Mouse (Mus musculus) neural tube, embryonic 11.5 days (tissue): ENCODE data around the gene Ttc28. TPM values are rescaled to one million over a fixed set of nuclear protein-coding genes. Genes with fewer than 3 reads are reported as not detected.

Experiments
- ATAC-seq: fragments of 200-750 bp; cut with Nextera tagmentation; 2 replicates; pipeline ENCODE4 v1.8.0; 2017; ENCODE audit warnings: moderate number of reproducible peaks, mild to moderate bottlenecking, moderate TSS enrichment, moderate library complexity; ENCODE audit not compliant: insufficient read depth, low FRiP score, low TSS enrichment
- DNase-seq: peaks from one replicate; pipeline ENCODE4 v3.0.0-alpha.2; 2015; ENCODE audit warnings: low spot score
- H3K27ac ChIP-seq: fragments of 300-500 bp; sonication (generic); 2 replicates; pipeline ENCODE4 v1.5.1; 2014; ENCODE audit warnings: low read depth, mild to moderate bottlenecking, low read length
- H3K27me3 ChIP-seq: fragments of 300-500 bp; sonication (generic); 2 replicates; pipeline ENCODE4 v1.6.1; 2014; ENCODE audit warnings: mild to moderate bottlenecking, low read length, mixed read lengths; ENCODE audit not compliant: control insufficient read depth, insufficient read depth
- H3K36me3 ChIP-seq: fragments of 300-500 bp; sonication (generic); 2 replicates; pipeline ENCODE4 v1.6.1; 2014; ENCODE audit warnings: mild to moderate bottlenecking, low read length, moderate library complexity, mixed read lengths; ENCODE audit not compliant: control insufficient read depth, insufficient read depth
- H3K4me1 ChIP-seq: fragments of 300-500 bp; sonication (generic); 2 replicates; pipeline ENCODE4 v1.6.1; 2014; ENCODE audit warnings: low read length, mixed read lengths; ENCODE audit not compliant: control insufficient read depth, insufficient read depth
- H3K4me2 ChIP-seq: fragments of 300-500 bp; sonication (generic); 2 replicates; pipeline ENCODE4 v1.6.1; 2014; ENCODE audit warnings: low read depth, mild to moderate bottlenecking, moderate library complexity
- H3K4me3 ChIP-seq: fragments of 300-500 bp; sonication (generic); 2 replicates; pipeline ENCODE4 v1.5.1; 2014; ENCODE audit warnings: low read depth, low read length
- H3K9ac ChIP-seq: fragments of 300-500 bp; sonication (generic); 2 replicates; pipeline ENCODE4 v1.6.1; 2014; ENCODE audit warnings: mild to moderate bottlenecking, low read length
- H3K9me3 ChIP-seq: fragments of 300-500 bp; sonication (generic); 2 replicates; pipeline ENCODE4 v1.6.1; 2016; ENCODE audit warnings: low read length; ENCODE audit not compliant: control insufficient read depth
- WGBS: fragments of 180-500 bp; shearing (Covaris S2); extraction: QIAGEN DNeasy Blood & Tissue Kit; methylation state at CpG from one replicate; pipeline ENCODE4 v1.1.7; 2014; 5-methylcytosine and 5-hydroxymethylcytosine counted together
- polyA plus RNA-seq: library from polyadenylated mRNA; unstranded; fragments of >200 nt; fragmentation: Nextera tagmentation; extraction: Ambion mirVana; gene quantifications from 2 replicates; pipeline ENCODE4 v1.2.1, GENCODE M21; 2014

Gene Ttc28
- polyA plus RNA-seq, 1 experiment from 2014 or later, result 16.1 TPM

DNA sequence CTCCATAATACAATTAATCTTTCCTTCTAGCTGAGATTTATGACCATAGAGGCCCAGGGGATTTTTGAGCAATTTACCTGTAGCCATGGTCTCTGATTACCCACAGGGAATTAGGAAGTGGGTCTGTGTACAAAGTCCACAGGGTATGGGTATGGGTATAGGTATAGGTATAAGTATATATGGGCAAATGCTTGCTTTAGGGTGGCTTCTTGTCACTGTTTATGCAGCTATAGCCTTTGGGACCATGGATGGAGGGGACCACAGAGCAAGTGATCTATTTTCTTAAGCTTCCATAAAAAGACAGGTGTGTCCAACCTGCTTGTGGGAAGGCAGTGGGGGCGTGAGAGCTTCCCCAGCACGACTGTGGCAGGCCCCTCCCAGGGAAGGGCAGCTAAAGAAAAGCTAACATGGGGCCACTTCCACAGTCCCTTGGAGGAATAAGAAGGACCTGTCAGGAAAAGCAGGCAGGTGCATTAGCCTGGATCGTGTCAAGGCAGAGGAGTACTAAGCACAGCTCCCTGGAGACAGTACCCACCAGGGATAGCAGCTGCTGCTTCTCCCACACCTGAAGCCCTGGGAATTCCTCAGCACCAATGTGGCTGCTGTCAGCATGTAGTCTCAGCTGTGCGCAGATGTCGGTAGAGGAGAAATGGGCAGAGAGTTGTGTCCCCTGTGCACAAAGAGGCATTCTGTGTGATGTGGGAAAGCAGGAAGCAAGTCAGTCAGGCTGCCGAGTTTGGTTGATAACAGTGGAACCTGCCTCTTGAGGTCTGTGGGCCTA, 338.7 kb downstream of the Ttc28 start:
- Histone ChIP-seq H3K4me3 (no peak overlapping the region), H3K27ac (no peak overlapping the region; the same call in 1 of the 2 replicates), H3K27me3 (0 out of 2 replicates have a peak, but pooled peaks cover 2% of the 10 kb centered on the region), H3K4me1 (peaks cover 48% of the 10 kb centered on the region), H3K9ac (no peak overlapping the region), H3K36me3 (peaks cover 3% of the 10 kb centered on the region), H3K9me3 (no peaks in the 10 kb centered on the region), H3K4me2 (no peak overlapping the region)
- DNase-seq (peak; percentile 40), ATAC-seq (no peak)
- 70% methylated on average over 6 of the region's 6 CpGs for WGBS

DNA sequence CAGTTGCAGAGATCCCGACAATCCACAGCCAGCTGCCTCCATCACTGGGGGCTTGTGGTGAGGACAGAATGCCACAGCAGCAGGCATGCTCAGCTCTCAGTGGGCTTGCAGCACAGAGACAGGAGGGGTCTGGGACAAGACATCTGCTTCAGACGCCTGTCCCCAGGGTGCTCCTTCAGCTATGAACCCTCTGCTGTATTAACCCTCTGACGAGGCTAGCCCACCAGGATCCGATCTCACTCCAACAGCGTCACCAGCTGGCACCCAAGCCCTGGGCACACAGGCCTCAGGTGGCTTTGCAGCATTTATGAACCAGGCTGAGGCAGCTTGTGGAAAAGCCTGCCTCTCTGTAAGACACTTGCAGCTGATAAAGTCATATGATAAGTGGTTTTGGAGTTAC, 339.4 kb downstream of the Ttc28 start:
- no peak for ATAC-seq
- 73% methylated on average over 5 of the region's 5 CpGs for WGBS
- peaks cover 8% of the 10 kb centered on the region for H3K36me3 ChIP-seq
- 0 out of 2 replicates have a peak, but pooled peaks cover 2% of the 10 kb centered on the region for H3K27me3 ChIP-seq
- H3K4me2 ChIP-seq, result no peak overlapping the region
- DNase-seq, result no peak
- H3K4me1 ChIP-seq, result peaks cover 48% of the 10 kb centered on the region
- no peak overlapping the region for H3K9ac ChIP-seq
- no peak overlapping the region for H3K27ac ChIP-seq
- no peak overlapping the region for H3K4me3 ChIP-seq
- no peaks in the 10 kb centered on the region for H3K9me3 ChIP-seq

DNA sequence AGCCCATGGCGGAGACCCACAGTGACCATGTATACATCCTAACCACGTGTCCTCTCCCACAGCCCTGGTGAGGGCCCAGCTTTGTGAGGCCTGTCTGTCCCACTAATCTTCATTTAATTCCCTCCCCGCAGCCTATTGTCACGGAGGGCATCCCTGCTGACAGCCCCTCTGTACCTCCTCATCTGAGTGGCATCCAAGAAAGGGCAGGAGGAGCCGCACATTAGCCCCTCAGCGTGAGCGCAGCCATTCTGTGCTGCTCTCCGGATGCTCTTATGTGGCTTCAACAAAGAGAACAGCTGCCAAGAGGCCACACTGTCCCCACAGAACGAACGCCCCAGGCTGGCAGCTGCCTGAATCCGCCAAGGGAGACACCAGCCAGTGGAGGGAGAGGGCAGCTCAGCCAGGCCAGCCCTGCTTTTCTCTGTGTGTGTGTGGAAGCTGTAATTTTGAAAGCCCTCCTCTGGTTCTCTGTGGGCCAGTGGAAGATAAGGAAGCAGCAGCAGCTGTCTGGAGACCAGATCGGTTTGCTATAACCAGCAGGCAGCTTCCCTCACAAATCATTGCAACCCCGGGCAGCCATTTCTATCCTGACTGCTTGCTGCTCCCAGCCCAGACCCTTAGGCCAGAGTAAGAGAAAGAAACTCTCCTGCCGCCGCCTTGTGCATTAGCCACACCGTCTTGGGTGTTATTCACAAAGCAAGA, 341.2 kb downstream of the Ttc28 start:
- Histone ChIP-seq H3K27ac (peak overlapping the region; percentile 89), H3K4me3 (no peak overlapping the region), H3K9me3 (no peaks in the 10 kb centered on the region), H3K4me2 (no peak overlapping the region), H3K36me3 (peaks cover 8% of the 10 kb centered on the region), H3K27me3 (0 out of 2 replicates have a peak, but pooled peaks cover 2% of the 10 kb centered on the region), H3K4me1 (peaks cover 53% of the 10 kb centered on the region), H3K9ac (peak overlapping the region; percentile 40)
- ATAC-seq (peak; percentile 85), DNase-seq (peak; percentile 86)
- 22% methylated on average over 16 of the region's 16 CpGs for WGBS

DNA sequence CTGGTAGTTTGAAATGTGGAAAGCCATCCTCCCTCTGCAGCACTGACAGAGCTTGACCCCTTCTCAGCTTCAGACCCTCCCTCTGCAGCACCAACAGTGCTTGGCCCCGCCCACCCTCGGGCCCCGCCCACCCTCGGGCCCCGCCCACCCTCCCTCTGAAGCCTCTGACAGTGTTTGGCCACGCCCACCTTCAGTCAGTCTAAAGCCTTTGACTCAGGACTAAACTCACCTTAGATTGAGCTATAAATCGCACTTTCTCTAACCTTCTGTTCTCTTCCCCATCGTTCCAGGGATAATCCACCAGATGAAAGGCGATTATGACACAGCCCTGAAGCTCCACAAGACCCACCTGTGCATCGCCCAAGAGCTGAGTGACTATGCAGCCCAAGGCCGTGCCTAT, 343.2 kb downstream of the Ttc28 start:
- WGBS, result 40% methylated on average over 11 of the region's 11 CpGs
- Histone ChIP-seq H3K9me3 (no peaks in the 10 kb centered on the region), H3K9ac (no peak overlapping the region), H3K27me3 (0 out of 2 replicates have a peak, but pooled peaks cover 2% of the 10 kb centered on the region), H3K4me2 (no peak overlapping the region), H3K4me1 (peaks cover 57% of the 10 kb centered on the region), H3K4me3 (no peak overlapping the region), H3K27ac (no peak overlapping the region), H3K36me3 (peaks cover 8% of the 10 kb centered on the region)
- no peak for ATAC-seq
- DNase-seq, result no peak

DNA sequence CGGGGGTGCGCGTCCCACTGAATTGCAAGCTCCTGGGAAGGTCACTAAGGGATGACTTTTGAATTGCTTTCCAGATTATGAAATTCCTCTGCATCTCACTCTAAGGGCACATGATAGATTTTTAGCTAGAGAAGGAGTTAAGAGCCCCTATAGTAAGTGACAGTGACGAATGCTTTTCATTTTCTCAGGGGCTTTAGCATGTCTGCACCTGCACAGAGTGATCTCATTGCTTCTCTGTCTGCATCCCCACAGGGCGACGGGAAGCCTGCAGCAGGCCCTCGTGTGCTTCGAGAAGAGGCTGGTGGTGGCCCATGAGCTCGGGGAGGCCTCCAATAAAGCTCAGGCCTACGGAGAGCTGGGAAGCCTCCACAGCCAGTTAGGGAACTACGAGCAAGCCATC, 345.7 kb downstream of the Ttc28 start:
- no peaks in the 10 kb centered on the region for H3K27me3 ChIP-seq
- 58% methylated on average over 11 of the region's 11 CpGs for whole genome bisulfite sequencing
- peaks cover 8% of the 10 kb centered on the region for H3K36me3 ChIP-seq
- H3K4me3 ChIP-seq, result no peak overlapping the region
- peaks cover 53% of the 10 kb centered on the region for H3K4me1 ChIP-seq
- peak overlapping the region; percentile 69; the same call in 1 of the 2 replicates for H3K27ac ChIP-seq
- no peak overlapping the region for H3K4me2 ChIP-seq
- no peak overlapping the region for H3K9ac ChIP-seq
- no peak for ATAC-seq
- no peaks in the 10 kb centered on the region for H3K9me3 ChIP-seq
- no peak for DNase-seq

DNA sequence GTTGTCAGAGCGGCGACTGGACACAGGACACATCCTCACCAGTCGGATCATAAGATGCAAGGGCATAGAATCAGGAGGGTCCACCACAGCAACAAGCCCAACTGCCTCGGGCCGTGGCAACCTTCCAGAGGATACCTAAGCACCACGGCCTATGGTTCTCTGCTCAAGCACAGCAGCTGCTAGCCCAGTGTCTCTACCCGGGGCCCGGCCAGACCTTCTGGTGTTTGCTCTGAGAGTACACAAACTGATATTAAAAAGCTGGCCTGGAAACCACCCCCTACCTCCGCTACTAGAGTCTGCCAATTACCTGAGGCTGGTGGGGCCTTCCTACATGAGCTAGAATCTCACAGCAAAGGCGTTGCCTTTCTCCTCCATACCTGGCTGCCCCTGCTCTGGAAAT, 346.9 kb downstream of the Ttc28 start:
- Histone ChIP-seq H3K9me3 (no peaks in the 10 kb centered on the region), H3K4me3 (no peak overlapping the region), H3K4me1 (peaks cover 52% of the 10 kb centered on the region), H3K4me2 (no peak overlapping the region), H3K36me3 (peaks cover 8% of the 10 kb centered on the region), H3K27ac (0 out of 2 replicates have a peak overlapping the region, but pooled peaks have one; percentile 27), H3K9ac (no peak overlapping the region), H3K27me3 (no peaks in the 10 kb centered on the region)
- 91% methylated on average over 10 of the region's 10 CpGs for WGBS
- no peak for DNase-seq
- ATAC-seq, result no peak

DNA sequence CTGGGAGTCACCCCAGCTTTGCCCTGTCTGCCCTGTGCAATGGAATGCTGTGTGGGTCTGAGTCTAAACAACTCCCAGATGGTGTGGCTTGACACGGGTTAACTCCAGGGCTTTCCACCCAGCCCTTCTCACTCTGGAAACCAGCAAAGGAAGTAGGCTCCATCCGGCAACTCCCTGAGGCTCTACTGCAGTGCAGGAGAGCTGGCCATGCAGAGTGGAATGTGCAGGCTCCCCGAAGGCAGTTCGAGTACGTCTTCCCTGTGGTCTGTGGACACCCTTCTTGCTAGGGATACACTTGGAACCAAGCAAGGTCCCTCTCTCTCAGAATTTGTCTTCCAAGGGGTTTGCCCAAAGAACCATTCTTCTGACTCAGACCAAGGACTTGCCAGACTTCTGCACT, 348.2 kb downstream of the Ttc28 start:
- 49% methylated on average over 5 of the region's 5 CpGs for WGBS
- Histone ChIP-seq H3K27ac (peak overlapping the region; percentile 36; the same call in 1 of the 2 replicates), H3K36me3 (peaks cover 8% of the 10 kb centered on the region), H3K4me3 (no peak overlapping the region), H3K27me3 (no peaks in the 10 kb centered on the region), H3K4me1 (peaks cover 60% of the 10 kb centered on the region), H3K9me3 (no peaks in the 10 kb centered on the region), H3K4me2 (no peak overlapping the region), H3K9ac (no peak overlapping the region)
- ATAC-seq, result no peak
- no peak for DNase-seq

DNA sequence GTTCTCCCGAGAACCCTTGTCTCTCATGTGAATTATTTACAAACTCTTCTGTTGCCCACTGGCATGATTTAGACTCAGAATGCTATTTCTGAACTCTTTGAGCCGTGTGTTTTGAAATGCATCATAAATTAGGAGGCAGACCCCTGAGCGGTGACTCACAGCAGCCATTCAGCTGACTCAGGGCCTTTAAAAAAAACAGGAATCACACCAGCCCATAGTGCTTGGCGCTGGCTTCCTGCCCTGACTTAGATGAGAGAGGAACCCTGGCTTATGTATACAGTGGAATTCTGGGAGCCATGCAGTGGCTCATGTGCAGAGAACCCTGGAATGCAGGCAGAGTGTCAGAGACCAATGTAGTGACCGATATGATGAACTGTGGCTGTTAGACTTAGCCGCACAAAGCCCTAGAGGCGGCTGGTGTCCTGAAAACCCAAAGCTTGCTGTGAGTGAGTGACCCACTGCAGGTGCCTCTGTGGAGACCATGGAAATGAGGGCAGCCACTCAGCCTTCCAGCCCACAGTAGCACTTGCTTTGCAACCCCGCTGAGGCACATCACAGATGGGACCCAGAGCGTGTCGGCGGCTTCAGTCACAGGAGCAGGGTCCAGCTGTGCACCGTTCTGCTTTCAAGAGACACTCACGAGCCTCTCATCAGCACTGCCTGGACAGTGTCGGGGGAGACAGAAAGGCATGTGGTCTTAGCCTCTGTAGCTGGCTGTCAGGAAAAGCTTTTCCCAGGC, 348.9 kb downstream of the Ttc28 start:
- Histone ChIP-seq H3K9ac (no peak overlapping the region), H3K9me3 (no peaks in the 10 kb centered on the region), H3K4me2 (no peak overlapping the region), H3K27ac (peak overlapping the region; percentile 54), H3K4me3 (no peak overlapping the region), H3K27me3 (no peaks in the 10 kb centered on the region), H3K4me1 (peaks cover 66% of the 10 kb centered on the region), H3K36me3 (peaks cover 4% of the 10 kb centered on the region; the same call in 1 of the 2 replicates)
- peak; percentile 70 for DNase-seq
- ATAC-seq, result 0 out of 2 replicates have a peak, but pooled peaks have one; percentile 27
- 25% methylated on average over 14 of the region's 14 CpGs for WGBS
